Mouse (Mus musculus): ENCODE data around the gene 1700030K09Rik.

The 1700030K09Rik gene

DNA sequence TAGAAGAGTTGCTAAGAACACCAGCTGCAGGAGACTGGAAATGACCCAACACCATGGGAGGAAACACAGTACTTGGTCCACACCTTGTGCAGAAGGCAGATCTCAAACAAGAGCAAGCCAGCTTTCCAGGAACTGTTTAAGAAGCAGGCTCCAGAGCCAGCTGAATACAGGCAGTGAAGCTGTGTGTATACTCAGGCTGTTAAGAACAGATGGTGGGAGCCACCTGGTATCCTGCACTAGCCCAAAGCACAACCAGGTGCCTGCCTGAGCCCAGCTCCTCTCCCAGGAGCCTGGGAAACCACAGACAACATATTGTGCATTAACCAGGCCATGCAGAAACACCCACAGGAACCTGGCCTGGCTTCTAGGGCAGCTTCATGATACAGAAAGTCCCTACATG lies 60.5 kb downstream of the 1700030K09Rik start:
- DNase-seq (ENCODE audit: low read depth in 2 of 2, low spot score in 2 of 2): no peak

DNA sequence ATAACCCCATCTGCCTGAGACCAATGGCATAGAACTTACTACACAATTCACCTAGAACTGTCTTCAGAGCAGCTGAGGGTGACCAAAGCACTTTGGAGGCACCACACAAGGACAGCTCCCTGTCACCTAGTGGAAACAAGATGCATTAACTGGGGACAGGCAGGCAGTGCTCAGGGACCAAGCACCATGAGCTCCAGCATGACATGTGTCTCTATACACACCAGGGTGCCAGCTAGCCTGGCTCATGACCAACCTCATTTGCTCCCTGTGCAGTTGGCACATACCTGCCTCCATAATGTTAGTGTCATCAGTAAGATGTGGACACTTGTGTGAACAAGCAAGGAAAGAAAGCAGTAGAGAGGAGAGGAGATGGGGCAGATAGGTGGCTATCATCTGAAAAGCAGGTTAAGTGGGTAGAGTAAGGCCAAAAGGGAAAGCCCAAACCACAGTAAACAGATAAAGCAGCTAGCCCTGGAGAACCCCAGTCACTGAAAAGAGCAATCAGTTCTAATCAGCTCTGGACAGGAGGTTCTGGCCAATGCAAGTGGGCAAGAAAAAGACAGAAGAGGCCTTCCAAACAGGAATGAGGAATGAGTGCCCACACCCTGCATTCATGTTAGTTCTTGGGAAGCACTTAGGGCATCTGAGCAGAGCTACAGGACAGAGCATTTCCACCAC lies 61.1 kb downstream of the 1700030K09Rik start:
- DNase-seq (ENCODE audit: low read depth in 2 of 2, low spot score in 2 of 2): no peak

DNA sequence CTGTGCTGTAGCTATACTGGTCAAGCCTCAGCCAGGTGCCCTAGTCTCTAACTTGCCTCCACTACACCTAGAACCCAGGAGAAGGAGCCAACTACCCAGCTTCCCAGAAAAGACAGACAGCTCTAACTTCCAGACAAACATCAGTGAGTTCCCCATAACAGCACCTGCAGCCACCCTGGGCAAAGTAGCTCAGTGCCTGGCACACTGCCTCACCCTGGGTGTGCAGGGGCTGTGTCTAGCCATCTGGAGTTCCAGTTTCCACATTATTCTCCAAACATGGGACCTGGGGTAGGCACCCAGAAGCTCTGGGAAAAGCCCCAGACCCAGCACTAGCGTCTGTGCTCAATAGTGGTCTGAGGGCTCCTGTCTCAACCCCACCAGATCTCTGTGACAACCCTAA lies 63.8 kb downstream of the 1700030K09Rik start:
- no peak for DNase-seq (ENCODE audit: low read depth in 2 of 2, low spot score in 2 of 2)

Data from CD8-positive naive resting alpha-beta T cell, adult 2 months (primary cell).